Mouse (Mus musculus): ENCODE results near the gene Shisa8. TPM values are rescaled to one million over a fixed set of nuclear protein-coding genes. Genes with fewer than 3 reads are reported as not detected.

The Shisa8 gene
- 0.08 and 0.13 TPM in 2 replicates for polyA plus RNA-seq (2015; fragmentation: Nextera tagmentation; extraction: Ambion mirVana)

DNA sequence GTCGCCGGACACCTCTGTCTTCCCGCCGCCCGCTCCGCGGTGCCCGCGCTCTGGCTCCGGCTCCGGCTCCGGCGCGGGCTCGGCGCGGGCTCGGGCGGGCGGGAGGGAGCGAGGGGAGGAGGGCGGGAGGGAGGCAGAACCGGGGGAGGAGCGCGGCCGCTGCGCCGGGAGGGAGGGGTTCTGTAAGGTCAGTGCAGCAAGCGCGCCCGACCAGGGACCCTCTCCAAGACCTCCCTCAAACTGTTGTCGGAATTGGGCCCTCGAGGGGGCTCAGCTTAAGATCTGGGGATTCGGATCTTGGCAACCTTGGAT is at the start of gene Shisa8:
Gene Shisa8, minus strand, starts transcription at position 64 of the 312 bp plus-strand sequence.
- ATAC-seq (no peak), DNase-seq (no peak)
- WGBS (ENCODE audit: insufficient replicate concordance), result 5% methylated on average over 17 of the region's 34 CpGs
- H3K36me3 ChIP-seq (replicated peaks; ENCODE audit: insufficient read depth, low read length), result no peaks in the 10 kb centered on the region
- H3K4me2 ChIP-seq (ENCODE audit: low read depth, low read length), result peak within 1 kb of the TSS; percentile 68
- H3K4me1 ChIP-seq (ENCODE audit: insufficient read depth), result peaks cover 7% of the 10 kb centered on the region
- H3K9ac ChIP-seq (replicated peaks), result 0 out of 2 replicates have a peak within 1 kb of the TSS, but pooled peaks have one; percentile 26
- H3K9me3 ChIP-seq (ENCODE audit: low read length), result no peaks in the 10 kb centered on the region
- no peak within 1 kb of the TSS for H3K27ac ChIP-seq (ENCODE audit: low read depth)
- TF ChIP-seq EP300 (IDR thresholded peaks at IDR 0.05; ENCODE audit: low read depth) (no peak), CTCF (IDR thresholded peaks at IDR 0.05; ENCODE audit: low read depth) (no peak)
- H3K4me3 ChIP-seq (ENCODE audit: low read depth, low read length), result peak within 1 kb of the TSS; percentile 40
- H3K27me3 ChIP-seq (ENCODE audit: insufficient read depth, low read length), result peaks cover 74% of the 10 kb centered on the region

DNA sequence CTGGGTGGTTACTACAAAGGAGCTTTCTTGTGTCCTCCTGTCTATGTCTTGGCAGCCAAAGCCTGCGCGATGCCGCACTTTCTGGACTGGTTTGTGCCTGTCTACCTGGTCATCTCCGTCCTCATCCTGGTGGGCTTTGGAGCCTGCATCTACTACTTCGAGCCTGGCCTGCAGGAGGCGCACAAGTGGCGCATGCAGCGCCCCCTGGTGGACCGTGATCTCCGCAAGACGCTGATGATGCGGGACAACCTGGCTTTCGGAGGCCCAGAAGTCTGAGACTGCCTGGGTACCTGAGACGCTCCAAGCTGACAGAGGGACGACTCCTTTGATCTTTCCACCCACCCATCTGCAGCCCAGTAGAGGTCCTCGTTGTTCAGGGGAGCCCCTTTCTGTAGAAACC is 46.9 kb upstream of the Shisa8 start:
- ATAC-seq, result peak; percentile 36; the same call in 1 of the 2 replicates

GRCm38 (mm10) chr15:82255944-82256383 is 43.3 kb upstream of the Shisa8 start:
- H3K9me3 ChIP-seq (ENCODE audit: low read length), result peaks cover 3% of the 10 kb centered on the region; the same call in 1 of the 2 replicates
- no peaks in the 10 kb centered on the region for H3K27me3 ChIP-seq (ENCODE audit: insufficient read depth, low read length)
- H3K36me3 ChIP-seq (replicated peaks; ENCODE audit: insufficient read depth, low read length), result no peaks in the 10 kb centered on the region
- 38% methylated on average over 10 of the region's 10 CpGs for WGBS (ENCODE audit: insufficient replicate concordance)
- peak; percentile 26; the same call in 1 of the 2 replicates for TF ChIP-seq CTCF (IDR thresholded peaks at IDR 0.05; ENCODE audit: low read depth)
- no peak for TF ChIP-seq EP300 (IDR thresholded peaks at IDR 0.05; ENCODE audit: low read depth)
- no peak overlapping the region for H3K4me3 ChIP-seq (ENCODE audit: low read depth, low read length)
- H3K27ac ChIP-seq (ENCODE audit: low read depth), result no peak overlapping the region
- H3K4me2 ChIP-seq (ENCODE audit: low read depth, low read length), result no peak overlapping the region
- peak; percentile 38; the same call in 1 of the 2 replicates for ATAC-seq
- H3K9ac ChIP-seq (replicated peaks), result no peak overlapping the region
- DNase-seq, result peak; percentile 54
- no peaks in the 10 kb centered on the region for H3K4me1 ChIP-seq (ENCODE audit: insufficient read depth)

More for the DNA sequence above, 46.9 kb upstream of the Shisa8 start:
- no peak for TF ChIP-seq EP300 (IDR thresholded peaks at IDR 0.05; ENCODE audit: low read depth)
- TF ChIP-seq CTCF (IDR thresholded peaks at IDR 0.05; ENCODE audit: low read depth), result peak; percentile 99
- no peak overlapping the region for H3K4me2 ChIP-seq (ENCODE audit: low read depth, low read length)
- no peaks in the 10 kb centered on the region; the same call in 1 of the 2 replicates for H3K9me3 ChIP-seq (ENCODE audit: low read length)
- 0 out of 2 replicates have a peak, but pooled peaks cover 1% of the 10 kb centered on the region for H3K27me3 ChIP-seq (ENCODE audit: insufficient read depth, low read length)
- no peaks in the 10 kb centered on the region for H3K36me3 ChIP-seq (replicated peaks; ENCODE audit: insufficient read depth, low read length)
- H3K4me3 ChIP-seq (ENCODE audit: low read depth, low read length), result no peak overlapping the region
- 11% methylated on average over 16 of the region's 16 CpGs for WGBS (ENCODE audit: insufficient replicate concordance)
- H3K27ac ChIP-seq (ENCODE audit: low read depth), result no peak overlapping the region
- H3K4me1 ChIP-seq (ENCODE audit: insufficient read depth), result no peaks in the 10 kb centered on the region
- peak; percentile 83 for DNase-seq
- H3K9ac ChIP-seq (replicated peaks), result no peak overlapping the region

DNA sequence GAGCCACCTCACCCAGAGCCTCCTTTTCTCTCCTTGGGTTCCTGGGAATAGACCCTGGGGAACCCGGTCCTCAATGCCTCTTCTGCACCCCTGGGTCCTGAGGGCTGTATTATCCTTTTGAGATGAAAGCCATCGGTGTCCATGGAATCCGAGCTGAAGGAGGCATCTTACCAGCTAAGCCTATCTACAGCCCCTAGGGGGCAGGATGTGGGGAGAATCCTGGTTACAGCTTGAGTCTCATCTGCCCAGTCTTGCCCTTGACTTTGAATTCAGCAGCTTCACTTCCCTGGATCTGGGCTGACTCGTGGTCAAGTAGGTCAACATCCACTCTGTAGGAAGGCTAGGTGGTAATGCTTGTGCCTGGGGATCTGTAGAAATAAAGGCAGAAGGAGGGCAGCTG is 42.6 kb upstream of the Shisa8 start:
- Histone ChIP-seq H3K27ac (ENCODE audit: low read depth) (no peak overlapping the region), H3K27me3 (ENCODE audit: insufficient read depth, low read length) (no peaks in the 10 kb centered on the region), H3K4me2 (ENCODE audit: low read depth, low read length) (no peak overlapping the region), H3K9me3 (ENCODE audit: low read length) (peaks cover 3% of the 10 kb centered on the region; the same call in 1 of the 2 replicates), H3K4me1 (ENCODE audit: insufficient read depth) (no peaks in the 10 kb centered on the region), H3K36me3 (replicated peaks; ENCODE audit: insufficient read depth, low read length) (no peaks in the 10 kb centered on the region), H3K9ac (replicated peaks) (no peak overlapping the region), H3K4me3 (ENCODE audit: low read depth, low read length) (no peak overlapping the region)
- WGBS (ENCODE audit: insufficient replicate concordance), result 49% methylated on average over 4 of the region's 4 CpGs
- ATAC-seq (no peak), DNase-seq (no peak)
- TF ChIP-seq EP300 (IDR thresholded peaks at IDR 0.05; ENCODE audit: low read depth), result no peak
- peak; percentile 41 for TF ChIP-seq CTCF (IDR thresholded peaks at IDR 0.05; ENCODE audit: low read depth)

- ATAC-seq, result no peak
- Histone ChIP-seq H3K27ac (ENCODE audit: low read depth) (no peak within 1 kb of the TSS), H3K4me2 (ENCODE audit: low read depth, low read length) (no peak within 1 kb of the TSS), H3K36me3 (replicated peaks; ENCODE audit: insufficient read depth, low read length) (no peaks in the 10 kb centered on the region), H3K4me3 (ENCODE audit: low read depth, low read length) (no peak within 1 kb of the TSS), H3K4me1 (ENCODE audit: insufficient read depth) (no peaks in the 10 kb centered on the region), H3K9me3 (ENCODE audit: low read length) (0 out of 2 replicates have a peak, but pooled peaks cover 3% of the 10 kb centered on the region), H3K9ac (replicated peaks) (no peak within 1 kb of the TSS), H3K27me3 (ENCODE audit: insufficient read depth, low read length) (no peaks in the 10 kb centered on the region)
- DNase-seq, result no peak
- WGBS (ENCODE audit: insufficient replicate concordance), result 64% methylated on average over 6 of the region's 6 CpGs
- TF ChIP-seq EP300 (IDR thresholded peaks at IDR 0.05; ENCODE audit: low read depth), result no peak
- no peak for TF ChIP-seq CTCF (IDR thresholded peaks at IDR 0.05; ENCODE audit: low read depth)
Measured at GRCm38 (mm10) chr15:82252097-82252496, 39.5 kb upstream of the Shisa8 start, which contains the start of gene 1500009C09Rik. Gene 1500009C09Rik, plus strand, starts transcription at chr15:82252397.

- DNase-seq (no peak), ATAC-seq (no peak)
- TF ChIP-seq EP300 (IDR thresholded peaks at IDR 0.05; ENCODE audit: low read depth), result no peak
- peak; percentile 57 for TF ChIP-seq CTCF (IDR thresholded peaks at IDR 0.05; ENCODE audit: low read depth)
- Histone ChIP-seq H3K4me2 (ENCODE audit: low read depth, low read length) (no peak overlapping the region), H3K4me1 (ENCODE audit: insufficient read depth) (no peaks in the 10 kb centered on the region), H3K9me3 (ENCODE audit: low read length) (0 out of 2 replicates have a peak, but pooled peaks cover 3% of the 10 kb centered on the region), H3K9ac (replicated peaks) (no peak overlapping the region), H3K4me3 (ENCODE audit: low read depth, low read length) (no peak overlapping the region), H3K27me3 (ENCODE audit: insufficient read depth, low read length) (no peaks in the 10 kb centered on the region), H3K36me3 (replicated peaks; ENCODE audit: insufficient read depth, low read length) (no peaks in the 10 kb centered on the region), H3K27ac (ENCODE audit: low read depth) (no peak overlapping the region)
- 82% methylated on average over 3 of the region's 3 CpGs for WGBS (ENCODE audit: insufficient replicate concordance)
Measured at GRCm38 (mm10) chr15:82251579-82251978, 39.0 kb upstream of the Shisa8 start.

Measured in liver, postnatal 0 days (tissue).